Mouse (Mus musculus) bone marrow macrophage, adult 2 months (primary cell): ENCODE measurements around the gene Ano1.

Source experiments
- CTCF ChIP-seq: IDR thresholded peaks from 2 replicates; pipeline ENCODE4 v1.5.1; 2012; ENCODE audit warnings: low read depth, mild to moderate bottlenecking, low read length, moderate library complexity
- POLR2A ChIP-seq: IDR thresholded peaks from 2 replicates; pipeline ENCODE4 v1.6.1; 2012; ENCODE audit warnings: mild to moderate bottlenecking, low read depth, low read length, borderline replicate concordance

DNA sequence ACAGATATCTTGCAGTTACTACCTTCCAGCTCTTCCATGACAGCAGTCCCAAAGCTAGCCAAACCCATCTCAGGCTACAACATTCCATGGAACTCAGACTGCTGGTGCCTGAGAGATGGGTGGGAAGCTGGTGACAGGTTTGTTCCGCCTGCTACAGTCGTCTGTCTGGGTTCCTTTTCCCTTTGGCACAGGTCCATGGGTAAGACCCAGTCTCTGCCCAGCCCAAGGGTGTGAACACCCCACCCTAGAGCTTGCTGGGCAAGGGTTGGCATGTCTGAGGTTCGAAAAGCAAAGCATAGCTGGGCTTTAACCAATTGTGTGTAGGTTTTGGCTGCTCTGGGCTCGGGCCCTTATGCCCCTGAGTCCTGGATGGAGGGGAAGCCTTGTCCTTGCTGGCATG is 139.4 kb downstream of the Ano1 start:
- TF ChIP-seq CTCF (no peak), POLR2A (no peak)
